Mouse (Mus musculus) midbrain, embryonic 12.5 days (tissue): ENCODE measurements around the gene Gm17949. TPM values are rescaled to one million over a fixed set of nuclear protein-coding genes. Genes with fewer than 3 reads are reported as not detected.
A peak's percentile ranks its signal among the peaks of the same experiment; 100 is the strongest.

Experiments
- ATAC-seq: fragments of 200-750 bp; cut with Nextera tagmentation; 2 replicates; pipeline ENCODE4 v1.8.0; 2017; ENCODE audit warnings: low read depth, moderate TSS enrichment, moderate library complexity; ENCODE audit not compliant: low FRiP score
- H3K27ac ChIP-seq: fragments of 300-500 bp; sonication (generic); replicated peaks from 2 replicates; pipeline ENCODE4 v1.5.1; 2016; ENCODE audit warnings: mild to moderate bottlenecking
- H3K27me3 ChIP-seq: fragments of 300-500 bp; sonication (generic); 2 replicates; pipeline ENCODE4 v1.6.1; 2016; ENCODE audit warnings: mild to moderate bottlenecking
- H3K36me3 ChIP-seq: fragments of 300-500 bp; sonication (generic); 2 replicates; pipeline ENCODE4 v1.6.1; 2016
- H3K4me1 ChIP-seq: fragments of 300-500 bp; sonication (generic); 2 replicates; pipeline ENCODE4 v1.6.1; 2016
- H3K4me2 ChIP-seq: fragments of 300-500 bp; sonication (generic); replicated peaks from 2 replicates; pipeline ENCODE4 v1.6.1; 2016; ENCODE audit warnings: mild to moderate bottlenecking, moderate library complexity
- H3K4me3 ChIP-seq: fragments of 300-500 bp; sonication (generic); 2 replicates; pipeline ENCODE4 v1.5.1; 2016; ENCODE audit warnings: mild to moderate bottlenecking
- H3K9ac ChIP-seq: fragments of 300-500 bp; sonication (generic); replicated peaks from 2 replicates; pipeline ENCODE4 v1.6.1; 2016; ENCODE audit warnings: mild to moderate bottlenecking, moderate library complexity
- H3K9me3 ChIP-seq: fragments of 300-500 bp; sonication (generic); 2 replicates; pipeline ENCODE4 v1.6.1; 2016; ENCODE audit warnings: mild to moderate bottlenecking
- WGBS: fragments of 180-500 bp; shearing (Covaris S2); methylation state at CpG from one replicate; pipeline ENCODE4 v1.1.7; 2016; 5-methylcytosine and 5-hydroxymethylcytosine counted together
- polyA plus RNA-seq: library from polyadenylated mRNA; unstranded; fragments of >200 nt; fragmentation: Nextera tagmentation; extraction: Ambion mirVana; gene quantifications from 2 replicates; pipeline ENCODE4 v1.2.1, GENCODE M21; 2016

Gene Gm17949
- polyA plus RNA-seq, 1 experiment from 2014 or later: 0.34 TPM

DNA sequence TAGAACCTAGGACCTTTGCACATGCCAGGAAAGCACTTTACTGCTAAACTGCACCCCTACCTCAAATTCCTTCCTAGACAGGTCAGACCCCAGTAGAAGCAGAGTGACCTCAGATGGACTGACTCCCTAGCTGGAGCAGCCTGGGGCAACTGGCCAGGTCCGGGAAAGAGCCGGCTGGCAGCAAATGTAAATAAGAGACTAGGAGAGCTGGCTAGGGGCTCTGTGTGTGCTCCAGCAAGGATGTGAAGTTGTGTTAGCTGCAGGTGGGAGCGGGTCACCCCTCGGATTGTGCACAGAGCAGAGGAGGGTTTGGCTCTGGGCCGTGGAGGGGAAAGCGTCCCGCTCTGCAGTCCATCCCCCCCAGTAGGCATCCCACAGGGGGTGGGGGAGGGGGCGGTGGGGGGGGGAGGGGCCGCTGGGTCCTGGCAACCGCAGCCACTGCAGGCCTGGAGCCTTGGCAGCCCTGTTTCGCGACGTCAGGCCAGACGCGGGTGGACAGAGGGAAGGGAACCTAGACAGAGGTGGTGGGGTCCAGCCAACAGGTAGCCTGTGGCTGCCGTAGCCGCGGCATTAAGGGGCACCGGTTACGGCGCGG lies 47.7 kb downstream of the Gm17949 start, which contains the start of gene Crb3:
Crb3 (plus strand) TSS at position 215 of the 595 bp plus-strand sequence.
- Histone ChIP-seq H3K4me2 (peak within 1 kb of the TSS; percentile 83), H3K9me3 (no peaks in the 10 kb centered on the region), H3K27me3 (peaks cover 30% of the 10 kb centered on the region), H3K4me1 (peaks cover 30% of the 10 kb centered on the region), H3K36me3 (peaks cover 26% of the 10 kb centered on the region; the same call in 1 of the 2 replicates), H3K9ac (peak within 1 kb of the TSS; percentile 77), H3K27ac (peak within 1 kb of the TSS; percentile 84), H3K4me3 (peak within 1 kb of the TSS; percentile 79)
- no peak for ATAC-seq
- WGBS: under 1% methylated on average over 13 of the region's 22 CpGs

DNA sequence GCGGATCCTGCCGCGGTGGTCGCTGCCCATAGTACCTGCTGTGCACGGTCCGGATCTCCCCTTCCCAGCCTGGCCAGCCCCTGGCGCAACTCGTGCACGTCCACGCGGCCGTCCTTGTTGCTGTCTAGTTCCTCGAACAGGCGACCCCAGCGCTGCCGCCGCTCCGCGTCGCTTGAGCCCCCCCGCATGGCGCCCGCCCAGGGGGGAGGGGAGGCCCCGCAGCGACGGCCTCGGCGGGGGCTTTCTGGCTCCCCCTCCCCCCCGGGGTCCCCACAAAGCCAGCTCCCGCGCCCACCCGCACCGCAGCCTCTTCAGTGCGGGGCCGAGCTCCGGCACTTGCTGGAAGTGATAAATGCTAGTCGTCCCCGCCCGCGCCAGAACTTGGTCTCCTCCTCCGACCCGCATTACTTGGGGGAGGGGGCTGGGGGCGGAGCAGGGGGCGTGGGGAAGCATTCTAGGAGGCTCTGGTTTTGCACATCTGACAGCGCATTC lies 48.3 kb downstream of the Gm17949 start, which contains the start of gene Slc25a23:
Slc25a23 (minus strand) TSS at position 378 of the 492 bp plus-strand sequence.
- peak; percentile 73 for ATAC-seq
- H3K27me3 ChIP-seq: peaks cover 35% of the 10 kb centered on the region
- peaks cover 30% of the 10 kb centered on the region for H3K4me1 ChIP-seq
- H3K36me3 ChIP-seq: peaks cover 21% of the 10 kb centered on the region; the same call in 1 of the 2 replicates
- WGBS: under 1% methylated on average over 22 of the region's 45 CpGs
- H3K9me3 ChIP-seq: no peaks in the 10 kb centered on the region
- peak within 1 kb of the TSS; percentile 77 for H3K9ac ChIP-seq
- H3K4me2 ChIP-seq: peak within 1 kb of the TSS; percentile 83
- peak within 1 kb of the TSS; percentile 79 for H3K4me3 ChIP-seq
- H3K27ac ChIP-seq: peak within 1 kb of the TSS; percentile 84

DNA sequence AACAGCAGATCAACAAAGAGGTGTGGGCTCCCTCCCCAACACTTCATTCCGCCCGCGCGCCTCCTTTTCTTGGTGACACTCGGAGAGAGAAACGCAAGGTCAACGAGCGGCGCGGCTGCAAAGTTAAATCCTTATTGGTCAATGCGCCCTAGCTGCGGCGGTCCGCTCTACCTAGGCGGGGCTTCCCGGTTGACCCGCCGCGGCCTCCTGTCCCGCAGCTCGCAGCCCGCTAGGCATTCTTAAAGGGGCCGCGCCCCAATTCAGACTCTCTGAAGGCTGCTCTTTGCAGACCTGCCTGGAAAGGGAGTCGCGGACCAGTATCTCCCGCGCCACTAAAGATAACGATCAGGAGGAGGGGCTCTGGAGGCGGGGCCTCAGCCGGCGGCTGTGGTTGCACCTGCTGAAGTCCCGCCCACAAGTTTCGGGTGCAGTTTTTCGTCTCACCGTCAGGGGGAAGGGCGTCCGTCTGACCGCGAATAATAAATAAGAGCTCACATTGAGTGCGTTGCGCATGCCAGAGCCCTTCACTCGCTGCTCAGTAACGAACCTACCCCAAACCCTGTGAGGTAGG lies 49.0 kb downstream of the Gm17949 start:
- no peaks in the 10 kb centered on the region for H3K9me3 ChIP-seq
- peaks cover 13% of the 10 kb centered on the region; the same call in 1 of the 2 replicates for H3K36me3 ChIP-seq
- peak overlapping the region; percentile 79 for H3K4me3 ChIP-seq
- peak overlapping the region; percentile 83 for H3K4me2 ChIP-seq
- peaks cover 30% of the 10 kb centered on the region for H3K4me1 ChIP-seq
- under 1% methylated on average over 44 of the region's 44 CpGs for WGBS
- H3K27ac ChIP-seq: peak overlapping the region; percentile 84
- peak overlapping the region; percentile 77 for H3K9ac ChIP-seq
- peaks cover 41% of the 10 kb centered on the region for H3K27me3 ChIP-seq
- ATAC-seq: peak; percentile 91

DNA sequence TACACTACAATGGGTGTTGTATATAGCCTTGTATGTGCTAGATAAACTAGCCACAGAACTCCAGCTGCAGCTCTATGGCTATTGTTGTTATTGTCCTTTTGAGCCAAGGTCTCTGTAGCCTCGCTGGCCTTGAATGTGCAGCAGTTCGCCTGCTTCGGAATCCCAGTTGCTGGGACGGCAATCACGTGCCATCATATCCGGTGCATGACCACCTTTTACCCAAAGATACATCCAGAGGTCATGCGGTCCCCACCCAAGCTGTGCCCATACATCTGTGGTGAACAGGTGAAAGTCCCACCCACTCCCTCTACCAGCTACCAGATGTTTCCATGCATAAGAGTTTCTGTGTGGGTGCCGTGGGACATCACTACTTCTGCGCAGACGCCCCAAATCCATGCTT lies 49.8 kb downstream of the Gm17949 start:
- H3K4me2 ChIP-seq: peak overlapping the region; percentile 83
- H3K9ac ChIP-seq: no peak overlapping the region
- H3K4me1 ChIP-seq: peaks cover 30% of the 10 kb centered on the region
- H3K27me3 ChIP-seq: peaks cover 43% of the 10 kb centered on the region
- ATAC-seq: no peak
- WGBS: 44% methylated on average over 10 of the region's 10 CpGs
- no peaks in the 10 kb centered on the region for H3K9me3 ChIP-seq
- peak overlapping the region; percentile 79 for H3K4me3 ChIP-seq
- H3K36me3 ChIP-seq: peaks cover 7% of the 10 kb centered on the region; the same call in 1 of the 2 replicates
- no peak overlapping the region for H3K27ac ChIP-seq

DNA sequence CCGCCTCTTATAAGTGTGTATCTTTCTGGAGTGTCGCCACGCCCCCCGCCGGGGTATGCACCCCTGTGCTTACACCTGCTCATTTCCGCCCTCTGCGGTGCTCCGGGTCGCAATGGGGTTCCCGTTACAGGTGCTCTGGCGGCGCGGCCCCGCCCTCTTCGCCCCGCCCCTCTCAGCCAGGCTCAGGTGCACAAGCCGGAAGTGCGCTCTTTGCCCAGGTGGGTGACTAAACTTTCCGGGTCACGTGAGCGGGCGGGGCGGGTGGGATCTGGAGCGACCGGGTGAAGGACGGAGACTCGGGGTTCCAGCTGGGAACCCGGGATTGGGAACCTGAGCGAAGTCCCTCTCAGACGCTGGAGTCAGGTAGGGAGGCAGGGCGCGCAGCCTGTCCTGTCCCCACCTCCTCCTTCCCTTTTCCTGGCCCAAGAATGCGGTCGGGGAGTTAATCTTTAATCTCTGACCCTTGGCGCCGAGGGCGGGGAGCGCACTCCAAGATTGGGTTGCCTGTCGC lies 50.8 kb downstream of the Gm17949 start:
- H3K4me1 ChIP-seq: peaks cover 30% of the 10 kb centered on the region
- peak overlapping the region; percentile 43 for H3K4me2 ChIP-seq
- no peak for ATAC-seq
- H3K27me3 ChIP-seq: peaks cover 43% of the 10 kb centered on the region
- WGBS: 2% methylated on average over 39 of the region's 39 CpGs
- H3K27ac ChIP-seq: no peak overlapping the region
- H3K36me3 ChIP-seq: peaks cover 3% of the 10 kb centered on the region; the same call in 1 of the 2 replicates
- H3K9ac ChIP-seq: 0 out of 2 replicates have a peak overlapping the region, but pooled peaks have one; percentile 21
- peak overlapping the region; percentile 31 for H3K4me3 ChIP-seq
- H3K9me3 ChIP-seq: no peaks in the 10 kb centered on the region

DNA sequence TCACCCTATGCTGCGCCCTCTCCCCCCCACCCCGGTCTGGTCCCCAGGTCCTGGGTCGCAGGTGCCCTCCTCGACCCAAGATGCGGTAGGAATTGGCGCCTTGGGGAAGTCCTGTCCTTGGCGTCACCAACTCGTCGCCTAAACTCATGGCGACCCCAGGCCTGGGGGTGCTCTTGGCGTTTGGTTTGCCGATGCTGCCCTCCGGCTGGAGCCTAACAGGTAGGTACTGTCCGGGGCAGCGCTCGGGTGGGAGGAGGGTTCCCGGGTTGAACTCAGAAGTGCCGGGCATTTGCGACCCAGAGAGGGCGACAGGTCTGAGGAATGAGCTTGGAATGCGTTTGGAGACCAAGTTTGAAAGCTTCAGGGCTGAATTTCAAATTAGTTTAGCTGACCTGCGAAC lies 51.3 kb downstream of the Gm17949 start:
- H3K27ac ChIP-seq: no peak overlapping the region
- H3K4me2 ChIP-seq: peak overlapping the region; percentile 43
- H3K27me3 ChIP-seq: peaks cover 43% of the 10 kb centered on the region
- ATAC-seq: no peak
- H3K4me3 ChIP-seq: peak overlapping the region; percentile 31
- 1% methylated on average over 22 of the region's 22 CpGs for WGBS
- H3K9me3 ChIP-seq: no peaks in the 10 kb centered on the region
- H3K4me1 ChIP-seq: peaks cover 30% of the 10 kb centered on the region
- no peaks in the 10 kb centered on the region for H3K36me3 ChIP-seq
- no peak overlapping the region for H3K9ac ChIP-seq

DNA sequence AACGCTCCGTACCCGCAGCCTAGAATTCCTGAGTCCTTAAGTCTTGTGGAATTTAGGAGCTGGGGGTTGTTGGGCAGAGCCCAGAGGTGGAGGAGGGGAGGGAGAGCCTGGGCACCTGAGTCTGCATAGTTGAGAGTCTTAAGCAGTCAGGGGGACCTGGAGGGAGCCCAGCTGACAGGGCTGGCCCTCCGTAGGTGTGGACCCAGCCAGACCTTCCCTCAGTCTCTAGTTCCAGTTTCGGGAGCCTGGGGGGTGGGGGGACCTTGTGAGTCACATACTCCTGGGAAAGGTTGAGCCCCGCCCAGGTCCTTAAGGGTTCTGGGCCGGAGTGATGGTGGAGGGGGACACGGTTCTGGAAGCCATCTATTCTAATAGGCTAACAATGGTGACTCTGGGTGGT lies 51.8 kb downstream of the Gm17949 start:
- ATAC-seq: no peak
- Histone ChIP-seq H3K4me2 (no peak overlapping the region), H3K36me3 (no peaks in the 10 kb centered on the region), H3K27ac (no peak overlapping the region), H3K4me1 (peaks cover 28% of the 10 kb centered on the region), H3K4me3 (no peak overlapping the region), H3K9me3 (no peaks in the 10 kb centered on the region), H3K27me3 (peaks cover 43% of the 10 kb centered on the region), H3K9ac (no peak overlapping the region)
- 11% methylated on average over 8 of the region's 8 CpGs for WGBS

DNA sequence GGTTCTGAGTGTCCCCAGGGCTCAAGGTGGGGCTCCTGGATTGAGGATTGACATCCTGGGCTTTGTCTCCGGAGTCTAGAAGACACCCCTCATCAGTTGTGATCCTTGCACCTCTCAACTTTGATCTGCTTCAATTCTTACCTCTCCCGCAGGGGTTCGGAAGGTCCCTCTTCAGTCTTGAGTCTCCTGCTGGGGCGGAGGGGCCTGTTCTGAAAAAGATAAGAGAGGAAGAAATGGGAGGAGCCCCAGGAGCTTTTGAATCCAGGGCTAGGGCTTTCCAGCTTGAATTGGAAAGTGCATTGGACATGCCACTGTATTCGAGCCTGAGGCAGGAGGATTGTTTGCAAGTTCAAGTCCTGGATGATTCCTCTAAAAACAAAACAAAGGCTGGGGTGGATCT lies 55.6 kb downstream of the Gm17949 start:
- WGBS: 61% methylated on average over 5 of the region's 5 CpGs
- H3K4me2 ChIP-seq: no peak overlapping the region
- H3K36me3 ChIP-seq: no peaks in the 10 kb centered on the region
- H3K4me1 ChIP-seq: peaks cover 14% of the 10 kb centered on the region
- no peak overlapping the region for H3K9ac ChIP-seq
- no peak for ATAC-seq
- H3K27me3 ChIP-seq: peaks cover 32% of the 10 kb centered on the region
- H3K27ac ChIP-seq: no peak overlapping the region
- no peaks in the 10 kb centered on the region for H3K9me3 ChIP-seq
- no peak overlapping the region for H3K4me3 ChIP-seq

DNA sequence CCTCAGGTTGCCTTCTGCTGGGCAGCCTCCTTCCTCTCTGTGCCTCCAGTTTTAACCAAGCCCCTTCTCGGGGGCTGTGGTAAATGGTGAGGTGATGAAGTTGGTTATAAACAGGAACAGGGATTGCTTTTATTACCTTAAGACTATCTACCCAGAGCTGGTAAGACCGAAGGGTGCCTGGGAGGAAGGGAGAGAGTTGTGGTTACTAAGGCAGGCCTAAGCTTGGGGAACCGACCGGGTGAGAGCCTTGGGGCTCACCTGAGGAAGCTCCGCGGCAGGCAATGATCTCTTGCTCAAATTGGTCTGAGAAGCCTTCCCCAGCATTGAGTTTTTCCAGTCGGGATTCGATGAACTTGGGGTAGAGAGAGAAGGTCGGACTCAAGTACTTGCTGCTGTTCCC lies 59.0 kb downstream of the Gm17949 start:
- WGBS: 11% methylated on average over 9 of the region's 9 CpGs
- peaks cover 7% of the 10 kb centered on the region; the same call in 1 of the 2 replicates for H3K4me1 ChIP-seq
- no peaks in the 10 kb centered on the region for H3K36me3 ChIP-seq
- peak overlapping the region; percentile 42 for H3K4me2 ChIP-seq
- H3K27me3 ChIP-seq: peaks cover 3% of the 10 kb centered on the region
- peak overlapping the region; percentile 20 for H3K4me3 ChIP-seq
- ATAC-seq: peak; percentile 17; the same call in 1 of the 2 replicates
- no peak overlapping the region for H3K9ac ChIP-seq
- no peaks in the 10 kb centered on the region for H3K9me3 ChIP-seq
- no peak overlapping the region for H3K27ac ChIP-seq

DNA sequence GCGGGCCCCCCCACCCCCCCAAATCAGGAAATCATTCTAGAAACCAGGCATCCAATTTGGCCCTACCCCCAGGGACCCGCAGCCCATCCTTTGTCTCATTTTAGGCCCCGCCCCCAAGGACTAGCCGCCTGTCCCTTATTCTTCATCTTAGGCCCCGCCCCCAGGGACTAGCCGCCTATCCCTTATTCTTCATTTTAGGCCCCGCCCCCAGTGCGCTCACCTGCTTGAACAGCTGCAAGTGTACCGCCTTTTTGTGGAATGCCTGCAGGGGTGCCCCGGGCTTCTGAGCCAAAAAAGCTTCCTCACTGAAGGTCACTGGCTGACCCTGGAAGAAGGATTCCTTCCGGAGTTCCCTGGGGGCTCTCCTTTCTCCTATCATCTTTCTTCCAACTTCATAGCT lies 59.4 kb downstream of the Gm17949 start:
- peak; percentile 42; the same call in 1 of the 2 replicates for ATAC-seq
- Histone ChIP-seq H3K4me1 (peaks cover 7% of the 10 kb centered on the region; the same call in 1 of the 2 replicates), H3K27me3 (no peaks in the 10 kb centered on the region; the same call in 1 of the 2 replicates), H3K9me3 (no peaks in the 10 kb centered on the region), H3K4me2 (peak overlapping the region; percentile 42), H3K36me3 (no peaks in the 10 kb centered on the region), H3K27ac (no peak overlapping the region), H3K9ac (no peak overlapping the region), H3K4me3 (peak overlapping the region; percentile 20)
- 3% methylated on average over 11 of the region's 11 CpGs for WGBS
